Mouse (Mus musculus): ENCODE data around the gene Cnp.

DNA sequence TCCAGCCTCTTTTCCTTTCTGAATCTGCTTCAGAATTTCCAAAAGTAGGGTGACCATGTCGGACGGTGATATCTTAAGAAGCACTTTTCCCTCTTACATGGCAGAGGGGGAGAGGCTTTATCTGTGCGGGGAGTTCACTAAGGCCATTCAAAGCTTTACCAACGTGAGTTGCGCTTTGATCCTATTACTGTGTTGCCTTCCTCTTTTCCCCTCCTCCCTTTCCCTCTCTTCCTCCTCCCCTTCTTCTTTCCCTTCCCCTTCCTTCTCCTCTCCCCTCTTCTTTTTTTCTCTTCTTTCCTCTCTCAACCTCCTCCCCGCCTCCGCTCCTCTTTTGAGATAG, 29.0 kb upstream of the Cnp start:
- no peak for TF ChIP-seq GATA1 (IDR thresholded peaks at IDR 0.05; ENCODE audit: borderline replicate concordance, low read length)
- no peak; the same call in 1 of the 2 replicates for TF ChIP-seq FLI1 (IDR thresholded peaks at IDR 0.05; ENCODE audit: low read length)

All from megakaryocyte, embryonic 14.5 days (primary cell).